Mouse (Mus musculus) midbrain, embryonic 12.5 days (tissue): Measurements from ENCODE around the gene Ccdc8. TPM values are rescaled to one million over a fixed set of nuclear protein-coding genes. Genes with fewer than 3 reads are reported as not detected.

Source experiments
- ATAC-seq: fragments of 200-750 bp; cut with Nextera tagmentation; 2 replicates; pipeline ENCODE4 v1.8.0; 2017; ENCODE audit warnings: low read depth, moderate TSS enrichment, moderate library complexity; ENCODE audit not compliant: low FRiP score
- H3K27ac ChIP-seq: fragments of 300-500 bp; sonication (generic); replicated peaks from 2 replicates; pipeline ENCODE4 v1.5.1; 2016; ENCODE audit warnings: mild to moderate bottlenecking
- H3K27me3 ChIP-seq: fragments of 300-500 bp; sonication (generic); 2 replicates; pipeline ENCODE4 v1.6.1; 2016; ENCODE audit warnings: mild to moderate bottlenecking
- H3K36me3 ChIP-seq: fragments of 300-500 bp; sonication (generic); 2 replicates; pipeline ENCODE4 v1.6.1; 2016
- H3K4me1 ChIP-seq: fragments of 300-500 bp; sonication (generic); 2 replicates; pipeline ENCODE4 v1.6.1; 2016
- H3K4me2 ChIP-seq: fragments of 300-500 bp; sonication (generic); replicated peaks from 2 replicates; pipeline ENCODE4 v1.6.1; 2016; ENCODE audit warnings: mild to moderate bottlenecking, moderate library complexity
- H3K4me3 ChIP-seq: fragments of 300-500 bp; sonication (generic); 2 replicates; pipeline ENCODE4 v1.5.1; 2016; ENCODE audit warnings: mild to moderate bottlenecking
- H3K9ac ChIP-seq: fragments of 300-500 bp; sonication (generic); replicated peaks from 2 replicates; pipeline ENCODE4 v1.6.1; 2016; ENCODE audit warnings: mild to moderate bottlenecking, moderate library complexity
- H3K9me3 ChIP-seq: fragments of 300-500 bp; sonication (generic); 2 replicates; pipeline ENCODE4 v1.6.1; 2016; ENCODE audit warnings: mild to moderate bottlenecking
- WGBS: fragments of 180-500 bp; shearing (Covaris S2); methylation state at CpG from one replicate; pipeline ENCODE4 v1.1.7; 2016; 5-methylcytosine and 5-hydroxymethylcytosine counted together
- polyA plus RNA-seq: library from polyadenylated mRNA; unstranded; fragments of >200 nt; fragmentation: Nextera tagmentation; extraction: Ambion mirVana; gene quantifications from 2 replicates; pipeline ENCODE4 v1.2.1, GENCODE M21; 2016

Gene Ccdc8
- polyA plus RNA-seq, 1 experiment from 2014 or later: 12.6 TPM

GRCm38 (mm10) chr7:16978593-16978992, 13.9 kb upstream of the Ccdc8 start:
- Histone ChIP-seq H3K9ac (no peak overlapping the region), H3K4me2 (no peak overlapping the region), H3K27me3 (no peaks in the 10 kb centered on the region), H3K4me3 (no peak overlapping the region), H3K27ac (no peak overlapping the region), H3K9me3 (no peaks in the 10 kb centered on the region), H3K4me1 (peaks cover 24% of the 10 kb centered on the region), H3K36me3 (no peaks in the 10 kb centered on the region)
- ATAC-seq: no peak
- WGBS: 93% methylated on average over 3 of the region's 3 CpGs

GRCm38 (mm10) chr7:16980348-16980747, 12.2 kb upstream of the Ccdc8 start:
- Histone ChIP-seq H3K4me2 (peak overlapping the region; percentile 41), H3K27me3 (no peaks in the 10 kb centered on the region), H3K4me1 (peaks cover 35% of the 10 kb centered on the region), H3K9ac (peak overlapping the region; percentile 49; the same call in 1 of the 2 replicates), H3K36me3 (no peaks in the 10 kb centered on the region), H3K27ac (peak overlapping the region; percentile 70), H3K4me3 (0 out of 2 replicates have a peak overlapping the region, but pooled peaks have one; percentile 10), H3K9me3 (no peaks in the 10 kb centered on the region)
- peak; percentile 25; the same call in 1 of the 2 replicates for ATAC-seq
- WGBS: 11% methylated on average over 11 of the region's 12 CpGs

GRCm38 (mm10) chr7:16982859-16983568, 9.5 kb upstream of the Ccdc8 start, which contains the start of gene Gm42372:
Gm42372 (plus strand) TSS chr7:16983086.
- peaks cover 48% of the 10 kb centered on the region for H3K4me1 ChIP-seq
- peak within 1 kb of the TSS; percentile 57 for H3K27ac ChIP-seq
- no peaks in the 10 kb centered on the region for H3K27me3 ChIP-seq
- H3K9ac ChIP-seq: peak within 1 kb of the TSS; percentile 41
- 21% methylated on average over 26 of the region's 26 CpGs for WGBS
- peak within 1 kb of the TSS; percentile 55 for H3K4me2 ChIP-seq
- H3K36me3 ChIP-seq: no peaks in the 10 kb centered on the region
- ATAC-seq: peak; percentile 80
- peak within 1 kb of the TSS; percentile 40 for H3K4me3 ChIP-seq
- H3K9me3 ChIP-seq: no peaks in the 10 kb centered on the region

GRCm38 (mm10) chr7:16987541-16988149, 4.9 kb upstream of the Ccdc8 start:
- Histone ChIP-seq H3K9ac (peak overlapping the region; percentile 15; the same call in 1 of the 2 replicates), H3K4me3 (no peak overlapping the region), H3K4me2 (peak overlapping the region; percentile 15; the same call in 1 of the 2 replicates), H3K27me3 (no peaks in the 10 kb centered on the region), H3K9me3 (0 out of 2 replicates have a peak, but pooled peaks cover 3% of the 10 kb centered on the region), H3K4me1 (peaks cover 62% of the 10 kb centered on the region), H3K36me3 (no peaks in the 10 kb centered on the region), H3K27ac (peak overlapping the region; percentile 85)
- no peak for ATAC-seq
- 48% methylated on average over 7 of the region's 7 CpGs for WGBS

- Histone ChIP-seq H3K9ac (no peak overlapping the region), H3K9me3 (0 out of 2 replicates have a peak, but pooled peaks cover 3% of the 10 kb centered on the region), H3K4me2 (no peak overlapping the region), H3K27me3 (no peaks in the 10 kb centered on the region), H3K4me1 (peaks cover 56% of the 10 kb centered on the region), H3K36me3 (no peaks in the 10 kb centered on the region), H3K27ac (peak overlapping the region; percentile 85), H3K4me3 (no peak overlapping the region)
- ATAC-seq: no peak
- 65% methylated on average over 3 of the region's 3 CpGs for WGBS
These were observed 4.1 kb upstream of the Ccdc8 start for GRCm38 (mm10) chr7:16988405-16988804.

- Histone ChIP-seq H3K9ac (peak overlapping the region; percentile 28; the same call in 1 of the 2 replicates), H3K4me1 (peaks cover 63% of the 10 kb centered on the region), H3K27ac (peak overlapping the region; percentile 77), H3K9me3 (0 out of 2 replicates have a peak, but pooled peaks cover 3% of the 10 kb centered on the region), H3K36me3 (no peaks in the 10 kb centered on the region), H3K27me3 (no peaks in the 10 kb centered on the region), H3K4me2 (no peak overlapping the region; the same call in 1 of the 2 replicates), H3K4me3 (no peak overlapping the region)
- 25% methylated on average over 15 of the region's 15 CpGs for WGBS
- no peak for ATAC-seq
These were observed 2.3 kb upstream of the Ccdc8 start for GRCm38 (mm10) chr7:16990006-16990744.

GRCm38 (mm10) chr7:16991681-16992450, 642 bp upstream of the Ccdc8 start:
- Histone ChIP-seq H3K4me1 (peaks cover 73% of the 10 kb centered on the region), H3K4me2 (peak overlapping the region; percentile 6; the same call in 1 of the 2 replicates), H3K27ac (peak overlapping the region; percentile 78), H3K27me3 (no peaks in the 10 kb centered on the region), H3K36me3 (no peaks in the 10 kb centered on the region), H3K9me3 (0 out of 2 replicates have a peak, but pooled peaks cover 3% of the 10 kb centered on the region), H3K9ac (no peak overlapping the region), H3K4me3 (no peak overlapping the region)
- WGBS: 56% methylated on average over 18 of the region's 18 CpGs
- peak; percentile 68 for ATAC-seq

- ATAC-seq: peak; percentile 73
- H3K9ac ChIP-seq: peak overlapping the region; percentile 66
- WGBS: under 1% methylated on average over 27 of the region's 27 CpGs
- H3K9me3 ChIP-seq: 0 out of 2 replicates have a peak, but pooled peaks cover 3% of the 10 kb centered on the region
- H3K4me2 ChIP-seq: peak overlapping the region; percentile 59
- H3K4me3 ChIP-seq: peak overlapping the region; percentile 47
- peaks cover 7% of the 10 kb centered on the region; the same call in 1 of the 2 replicates for H3K36me3 ChIP-seq
- no peaks in the 10 kb centered on the region for H3K27me3 ChIP-seq
- H3K4me1 ChIP-seq: peaks cover 61% of the 10 kb centered on the region
- peak overlapping the region; percentile 58 for H3K27ac ChIP-seq
These were observed 1.3 kb downstream of the Ccdc8 start for GRCm38 (mm10) chr7:16993651-16994399.

GRCm38 (mm10) chr7:16994400-16994799, 1.9 kb downstream of the Ccdc8 start:
- H3K27me3 ChIP-seq: no peaks in the 10 kb centered on the region
- 0 out of 2 replicates have a peak, but pooled peaks cover 2% of the 10 kb centered on the region for H3K9me3 ChIP-seq
- 2% methylated on average over 20 of the region's 20 CpGs for WGBS
- peak overlapping the region; percentile 58; the same call in 1 of the 2 replicates for H3K27ac ChIP-seq
- peak overlapping the region; percentile 47 for H3K4me3 ChIP-seq
- peaks cover 7% of the 10 kb centered on the region; the same call in 1 of the 2 replicates for H3K36me3 ChIP-seq
- peak overlapping the region; percentile 66 for H3K9ac ChIP-seq
- ATAC-seq: no peak
- peak overlapping the region; percentile 59 for H3K4me2 ChIP-seq
- peaks cover 61% of the 10 kb centered on the region for H3K4me1 ChIP-seq

GRCm38 (mm10) chr7:16995345-16995744, 2.8 kb downstream of the Ccdc8 start:
- H3K27me3 ChIP-seq: no peaks in the 10 kb centered on the region
- peak overlapping the region; percentile 20; the same call in 1 of the 2 replicates for H3K27ac ChIP-seq
- H3K9ac ChIP-seq: peak overlapping the region; percentile 66; the same call in 1 of the 2 replicates
- H3K4me2 ChIP-seq: peak overlapping the region; percentile 59
- no peaks in the 10 kb centered on the region for H3K9me3 ChIP-seq
- H3K36me3 ChIP-seq: peaks cover 7% of the 10 kb centered on the region; the same call in 1 of the 2 replicates
- peaks cover 55% of the 10 kb centered on the region for H3K4me1 ChIP-seq
- H3K4me3 ChIP-seq: peak overlapping the region; percentile 47
- 88% methylated on average over 4 of the region's 4 CpGs for WGBS
- no peak for ATAC-seq
